Comparison of ENCODE assay signal across 10 mouse cellular contexts in genomic region chr5:120631128-120631527, GRCm38 (mm10). TPM values are rescaled to one million over a fixed set of nuclear protein-coding genes. Genes with fewer than 3 reads are reported as not detected.
DNase-seq lines count a peak whose midpoint lies in the region; ATAC-seq and TF ChIP-seq lines count a peak whose summit lies in the region.
"Had no signal": no experiment of that assay in that cellular context is flagged by ENCODE, and none has a peak within 500 bp of the region (broad histone marks: within the 10 kb centered on the region; RNA-seq: fewer than 3 reads in every experiment).

No protein-coding gene starts in this region.

- peaks cover 26% of the 10 kb centered on the region for H3K27me3 ChIP-seq in heart, embryonic 12.5 days (replicated peaks)
- peaks cover 23% of the 10 kb centered on the region for H3K27me3 ChIP-seq in E14TG2a.4 (ENCODE audit: insufficient read depth, low read length)
- no peaks in the 10 kb centered on the region; the same call in 1 of the 2 replicates for H3K27me3 ChIP-seq in forebrain, embryonic 14.5 days (replicated peaks; ENCODE audit: control insufficient read depth, insufficient read depth, low read length)
- H3K27me3 ChIP-seq in midbrain, embryonic 10.5 days (ENCODE audit: low read depth, poor library complexity, severe bottlenecking): peaks cover 34% of the 10 kb centered on the region

- DNase-seq in heart, adult 9 months (ENCODE audit: low spot score in 2 of 2): no peak
- DNase-seq in forebrain, embryonic 14.5 days (ENCODE audit: low spot score): no peak
- no peak for DNase-seq in midbrain, embryonic 10.5 days (ENCODE audit: low spot score)
- DNase-seq in layer of hippocampus, adult 9-10 months (ENCODE audit: low spot score): no peak
- DNase-seq in lung, postnatal 14 days: no peak

- peak overlapping the region; percentile 46; the same call in 1 of the 2 replicates for H3K9ac ChIP-seq in heart, embryonic 12.5 days
- no peak overlapping the region; the same call in 1 of the 2 replicates for H3K9ac ChIP-seq in forebrain, embryonic 14.5 days (ENCODE audit: low read length)

- peaks cover 27% of the 10 kb centered on the region for H3K4me1 ChIP-seq in heart, embryonic 12.5 days (replicated peaks)
- H3K4me1 ChIP-seq in E14TG2a.4 (replicated peaks; ENCODE audit: low read depth, low read length): peaks cover 58% of the 10 kb centered on the region
- no peaks in the 10 kb centered on the region for H3K4me1 ChIP-seq in forebrain, embryonic 14.5 days (ENCODE audit: control insufficient read depth, insufficient read depth, low read length)
- peaks cover 27% of the 10 kb centered on the region for H3K4me1 ChIP-seq in midbrain, embryonic 10.5 days

- no peak for ATAC-seq in heart, embryonic 12.5 days (ENCODE audit: insufficient number of reproducible peaks, low FRiP score)
- no peak for ATAC-seq in forebrain, embryonic 14.5 days
- no peak; the same call in 1 of the 2 replicates for ATAC-seq in granulocyte monocyte progenitor cell, adult 5-6 weeks (replicated peaks; ENCODE audit: poor library complexity, severe bottlenecking)

- H3K4me2 ChIP-seq in heart, embryonic 12.5 days: peak overlapping the region; percentile 75
- peak overlapping the region; percentile 33; the same call in 1 of the 2 replicates for H3K4me2 ChIP-seq in forebrain, embryonic 14.5 days (ENCODE audit: low read length)

- H3K36me3 ChIP-seq in heart, embryonic 12.5 days: peaks cover 22% of the 10 kb centered on the region
- H3K36me3 ChIP-seq in E14TG2a.4 (ENCODE audit: insufficient read depth, low read length): peaks cover 32% of the 10 kb centered on the region
- peaks cover 22% of the 10 kb centered on the region for H3K36me3 ChIP-seq in forebrain, embryonic 14.5 days (ENCODE audit: control insufficient read depth, insufficient read depth, low read length)
- H3K36me3 ChIP-seq in midbrain, embryonic 10.5 days: peaks cover 31% of the 10 kb centered on the region

- no peak overlapping the region for H3K27ac ChIP-seq in heart, embryonic 12.5 days (ENCODE audit: poor library complexity, severe bottlenecking)
- H3K27ac ChIP-seq in forebrain, embryonic 14.5 days (ENCODE audit: low read depth, low read length): no peak overlapping the region
- no peak overlapping the region for H3K27ac ChIP-seq in midbrain, embryonic 10.5 days (replicated peaks)

- peaks cover 9% of the 10 kb centered on the region for H3K9me3 ChIP-seq in heart, embryonic 12.5 days (replicated peaks)
- peaks cover 13% of the 10 kb centered on the region for H3K9me3 ChIP-seq in E14TG2a.4 (ENCODE audit: low read length)
- H3K9me3 ChIP-seq in forebrain, embryonic 14.5 days (replicated peaks; ENCODE audit: control insufficient read depth, low read length): no peaks in the 10 kb centered on the region; the same call in 1 of the 2 replicates
- no peaks in the 10 kb centered on the region; the same call in 1 of the 2 replicates for H3K9me3 ChIP-seq in midbrain, embryonic 10.5 days (replicated peaks)

- WGBS in heart, embryonic 12.5 days: 5% methylated on average over 29 of the region's 29 CpGs
- 10% methylated on average over 29 of the region's 29 CpGs for WGBS in forebrain, embryonic 14.5 days
- 15% methylated on average over 29 of the region's 29 CpGs for WGBS in midbrain, embryonic 10.5 days

- no peak for TF ChIP-seq CTCF in E14TG2a.4 (conservative IDR thresholded peaks at IDR 0.05; ENCODE audit: low read length)

- H3K4me3 ChIP-seq in heart, embryonic 12.5 days: peak overlapping the region; percentile 27
- H3K4me3 ChIP-seq in E14TG2a.4 (replicated peaks; ENCODE audit: low read length): peak overlapping the region; percentile 51
- no peak overlapping the region for H3K4me3 ChIP-seq in forebrain, embryonic 14.5 days (ENCODE audit: low read depth, low read length)
- H3K4me3 ChIP-seq in midbrain, embryonic 10.5 days: peak overlapping the region; percentile 39
- H3K4me3 ChIP-seq: myocyte had no signal

RNA-seq across cellular contexts. Expression of gene Cfap73, which starts 2.9 kb away (rescaled TPM):
- not detected in 2 replicates for polyA plus RNA-seq in heart, embryonic 12.5 days (2016; fragmentation: Nextera tagmentation; extraction: Ambion mirVana)
- polyA plus RNA-seq in forebrain, embryonic 14.5 days (2014; fragmentation: Nextera tagmentation; extraction: Ambion mirVana): 0.19 and 0.57 TPM in 2 replicates
- polyA plus RNA-seq in midbrain, embryonic 10.5 days (2016; fragmentation: Nextera tagmentation; extraction: Ambion mirVana): not detected in 2 replicates
- total RNA-seq in granulocyte monocyte progenitor cell, adult 5-6 weeks (2014; fragmentation: Nextera tagmentation): not detected in 2 replicates
- not detected in 2 replicates for total RNA-seq in granulocyte monocyte progenitor cell, adult 5-6 weeks (2017)
- polyA plus RNA-seq: large intestine, adult 2 months; myocyte had no signal

RNA-seq across cellular contexts. Expression of gene Rasal1, which starts 17.5 kb away (rescaled TPM):
- 0.21 TPM in 1 of 2 replicates, not detected in the other for polyA plus RNA-seq in heart, embryonic 12.5 days (2016; fragmentation: Nextera tagmentation; extraction: Ambion mirVana)
- 1.5 and 3.2 TPM in 2 replicates for polyA plus RNA-seq in forebrain, embryonic 14.5 days (2014; fragmentation: Nextera tagmentation; extraction: Ambion mirVana)
- 0.10 and 0.21 TPM in 2 replicates for polyA plus RNA-seq in midbrain, embryonic 10.5 days (2016; fragmentation: Nextera tagmentation; extraction: Ambion mirVana)
- total RNA-seq in granulocyte monocyte progenitor cell, adult 5-6 weeks (2014; fragmentation: Nextera tagmentation): not detected in 2 replicates
- not detected in 2 replicates for total RNA-seq in granulocyte monocyte progenitor cell, adult 5-6 weeks (2017)

RNA-seq across cellular contexts. Expression of gene Ddx54, which starts 18.6 kb away (rescaled TPM):
- 38.7 and 38.8 TPM in 2 replicates for polyA plus RNA-seq in heart, embryonic 12.5 days (2016; fragmentation: Nextera tagmentation; extraction: Ambion mirVana)
- 26.9 and 33.1 TPM in 2 replicates for polyA plus RNA-seq in forebrain, embryonic 14.5 days (2014; fragmentation: Nextera tagmentation; extraction: Ambion mirVana)
- 59.4 and 59.7 TPM in 2 replicates for polyA plus RNA-seq in midbrain, embryonic 10.5 days (2016; fragmentation: Nextera tagmentation; extraction: Ambion mirVana)
- total RNA-seq in granulocyte monocyte progenitor cell, adult 5-6 weeks (2014; fragmentation: Nextera tagmentation): 21.5 and 27.9 TPM in 2 replicates
- total RNA-seq in granulocyte monocyte progenitor cell, adult 5-6 weeks (2017): 33.1 and 38.7 TPM in 2 replicates

RNA-seq across cellular contexts. Expression of gene Rita1, which starts 18.7 kb away (rescaled TPM):
- polyA plus RNA-seq in heart, embryonic 12.5 days (2016; fragmentation: Nextera tagmentation; extraction: Ambion mirVana): 9.1 and 10.8 TPM in 2 replicates
- 15.9 and 18.3 TPM in 2 replicates for polyA plus RNA-seq in forebrain, embryonic 14.5 days (2014; fragmentation: Nextera tagmentation; extraction: Ambion mirVana)
- 16.0 and 16.2 TPM in 2 replicates for polyA plus RNA-seq in midbrain, embryonic 10.5 days (2016; fragmentation: Nextera tagmentation; extraction: Ambion mirVana)
- total RNA-seq in granulocyte monocyte progenitor cell, adult 5-6 weeks (2014; fragmentation: Nextera tagmentation): 3.0 and 5.3 TPM in 2 replicates
- total RNA-seq in granulocyte monocyte progenitor cell, adult 5-6 weeks (2017): 1.8 and 3.9 TPM in 2 replicates

RNA-seq across cellular contexts. Expression of gene Iqcd, which starts 42.3 kb away (rescaled TPM):
- 0.19 and 0.33 TPM in 2 replicates for polyA plus RNA-seq in heart, embryonic 12.5 days (2016; fragmentation: Nextera tagmentation; extraction: Ambion mirVana)
- 2.0 and 2.4 TPM in 2 replicates for polyA plus RNA-seq in forebrain, embryonic 14.5 days (2014; fragmentation: Nextera tagmentation; extraction: Ambion mirVana)
- polyA plus RNA-seq in midbrain, embryonic 10.5 days (2016; fragmentation: Nextera tagmentation; extraction: Ambion mirVana): 0.95 and 0.98 TPM in 2 replicates
- not detected in 2 replicates for total RNA-seq in granulocyte monocyte progenitor cell, adult 5-6 weeks (2014; fragmentation: Nextera tagmentation)
- not detected in 2 replicates for total RNA-seq in granulocyte monocyte progenitor cell, adult 5-6 weeks (2017)
